Mouse (Mus musculus): ENCODE measurements at regions not wholly inside any gene's neighbourhood (a gene's known extent, or its start where the extent isn't known, plus 50 kb on each side); places are given as distances from the start of the nearest gene placed in this dataset.

GRCm38 (mm10) chr4:114759837-114760236 is 61.7 kb upstream of the Gm12830 start:
- TF ChIP-seq CTCF (IDR thresholded peaks at IDR 0.05; ENCODE audit: low read depth, low read length): no peak
- no peak for TF ChIP-seq POLR2A (IDR thresholded peaks at IDR 0.05; ENCODE audit: extremely low read depth, insufficient read depth, low read length)
